Mouse (Mus musculus) T-helper 2 cell (primary cell): ENCODE data around the gene Hirip3.

Experiments
- in situ Hi-C: fragments of 300-600 bp; cut with MboI, MseI; formaldehyde crosslinking; loops from one replicate; pipeline ENCODE4 v1.15.1; 2025; ENCODE audit warnings: high pct_unique_total_duplicates

The Hirip3 gene

DNA sequence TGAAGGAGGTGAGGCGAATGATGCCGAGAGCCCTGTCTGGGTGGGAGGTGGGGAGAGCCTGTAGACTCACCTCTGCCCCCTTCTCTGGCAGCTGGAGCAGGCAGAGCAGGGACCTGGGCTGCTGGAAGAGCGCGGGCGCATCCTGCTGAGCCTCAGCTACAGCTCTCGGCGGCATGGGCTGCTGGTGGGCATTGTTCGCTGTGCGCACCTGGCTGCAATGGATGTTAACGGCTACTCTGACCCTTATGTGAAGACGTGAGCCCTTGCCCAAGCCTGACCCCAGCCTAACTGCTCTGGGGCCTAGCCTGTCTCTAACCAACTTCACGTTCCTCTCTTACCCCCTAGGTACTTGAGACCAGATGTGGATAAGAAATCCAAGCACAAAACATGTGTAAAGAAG lies 10.6 kb upstream of the Hirip3 start:
- in situ Hi-C loops, result no loop called here

DNA sequence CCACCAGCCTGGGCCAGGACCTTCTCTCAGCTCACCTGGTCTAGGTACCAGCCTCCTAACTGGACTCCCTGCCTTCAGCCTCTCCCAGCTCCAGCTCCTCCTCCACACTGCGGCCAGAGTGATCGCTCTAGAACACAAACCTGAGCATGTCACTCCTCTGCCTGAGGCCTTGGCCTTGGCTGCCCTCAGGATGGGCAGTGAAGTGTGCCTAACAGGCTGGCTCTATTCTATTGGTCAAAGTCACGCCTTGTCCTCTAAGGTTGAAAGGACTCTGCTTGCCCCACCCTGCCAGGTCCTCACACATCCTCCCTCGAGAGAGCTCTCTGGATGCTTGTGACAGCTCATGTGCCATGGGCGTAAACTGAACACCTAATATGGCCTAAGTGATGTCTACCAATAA lies 8.3 kb upstream of the Hirip3 start:
- in situ Hi-C loops, result no loop called here

GRCm38 (mm10) chr7:126855641-126856040 lies 6.1 kb upstream of the Hirip3 start:
- in situ Hi-C loops, result no loop called here

GRCm38 (mm10) chr7:126856741-126857420 lies 4.9 kb upstream of the Hirip3 start:
- in situ Hi-C loops, result no loop called here

DNA sequence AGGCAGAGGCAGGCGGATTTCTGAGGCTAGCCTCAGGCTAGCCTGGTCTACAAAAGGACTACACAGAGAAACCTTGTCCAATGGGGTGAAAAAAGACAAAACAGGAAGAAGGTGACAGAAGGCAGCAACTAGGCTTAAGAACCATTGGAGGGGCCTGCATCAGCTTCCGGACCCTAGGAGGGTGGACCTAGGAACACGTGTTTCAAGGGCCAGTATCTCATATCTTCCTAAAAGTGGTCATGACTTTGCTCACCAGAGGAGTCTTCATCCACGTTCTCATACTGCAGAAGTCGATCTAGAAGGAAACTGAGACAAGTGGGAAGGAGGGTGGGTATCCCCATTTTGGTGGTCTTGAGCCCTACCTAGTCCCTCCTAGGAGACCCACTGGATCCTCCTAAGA lies 785 bp upstream of the Hirip3 start:
- in situ Hi-C loops, result no loop called here

DNA sequence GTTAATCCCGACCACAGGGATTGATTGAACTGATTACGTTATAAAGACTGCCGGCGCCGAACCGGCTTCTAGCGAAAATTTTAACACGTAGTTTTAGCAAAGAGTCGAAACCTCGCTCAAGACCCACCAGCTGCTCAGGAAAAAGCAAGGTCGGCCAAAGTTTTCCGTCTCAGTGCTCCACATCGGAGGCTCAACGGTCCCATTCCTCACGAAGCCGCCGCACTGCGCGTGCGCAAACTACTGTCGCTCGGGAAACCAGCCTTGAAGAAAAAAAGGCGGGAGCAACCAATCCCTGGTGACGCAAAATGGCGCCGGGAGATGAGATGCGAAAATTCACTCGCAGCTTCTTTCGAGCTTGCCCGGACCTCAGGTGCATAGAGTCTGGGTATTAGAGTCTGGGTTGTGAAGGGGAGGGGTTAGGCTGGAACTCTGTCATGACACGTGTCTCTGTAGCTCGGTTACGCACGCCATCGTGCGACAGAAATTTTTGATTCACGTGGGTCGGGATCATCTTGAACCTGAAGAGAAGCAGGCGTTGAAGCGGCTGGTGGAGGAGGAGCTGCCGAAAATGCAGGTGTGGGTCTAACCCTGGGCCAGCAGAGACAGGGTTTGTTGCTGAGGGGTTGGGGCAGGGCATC lies 494 bp downstream of the Hirip3 start, which contains the start of gene Ino80e:
TSS of gene Ino80e (minus strand) at position 231 of the 638 bp plus-strand sequence.
- in situ Hi-C loops, result no loop called here

- in situ Hi-C loops, result no loop called here
Observed at GRCm38 (mm10) chr7:126863791-126864190, 2.0 kb downstream of the Hirip3 start.

GRCm38 (mm10) chr7:126867534-126867933 lies 5.8 kb downstream of the Hirip3 start:
- in situ Hi-C loops, result no loop called here

DNA sequence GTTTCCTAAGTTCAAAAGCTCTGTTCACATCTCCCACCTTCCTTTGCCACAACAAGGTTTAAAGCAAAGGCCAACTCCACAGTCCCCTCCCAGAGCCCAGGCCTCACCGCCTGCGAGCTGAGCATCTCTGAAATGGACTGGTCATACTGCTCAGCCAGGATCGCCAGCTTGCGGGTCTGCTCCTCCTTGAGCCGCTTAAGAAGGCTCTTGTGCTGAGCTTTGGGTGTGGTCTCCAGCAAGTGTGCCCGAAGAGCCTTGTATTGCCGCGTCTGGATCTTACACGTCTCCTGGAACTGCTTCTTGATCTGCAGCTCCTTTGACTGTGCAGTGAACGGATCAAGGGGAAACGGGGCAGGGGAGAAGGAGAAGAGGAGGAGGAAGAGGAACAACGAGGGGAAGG lies 6.2 kb downstream of the Hirip3 start:
- in situ Hi-C loops, result no loop called here

- in situ Hi-C loops, result no loop called here
Observed at GRCm38 (mm10) chr7:126869780-126870519, 8.2 kb downstream of the Hirip3 start.

- in situ Hi-C loops, result no loop called here
Observed at GRCm38 (mm10) chr7:126870520-126870891, 8.7 kb downstream of the Hirip3 start.

DNA sequence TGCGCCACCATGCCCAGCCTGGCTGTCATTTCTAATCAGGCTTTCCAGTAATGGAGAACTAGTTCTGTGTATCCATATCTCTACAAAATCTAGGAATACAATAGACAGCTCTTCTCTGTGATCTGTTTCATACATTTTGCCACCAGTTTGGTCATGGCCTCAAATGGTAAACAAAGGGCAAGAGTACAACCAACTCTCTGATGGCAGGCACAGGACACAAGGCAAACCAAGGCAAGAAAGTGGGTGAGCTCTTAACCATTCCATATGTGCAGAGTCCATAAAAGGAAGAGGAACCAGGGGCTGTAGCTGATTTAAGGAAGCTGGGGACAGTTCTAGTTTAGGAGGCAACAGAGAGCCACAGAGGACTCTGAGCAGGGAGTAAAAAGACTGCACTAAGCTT lies 15.5 kb downstream of the Hirip3 start:
- in situ Hi-C loops, result no loop called here

DNA sequence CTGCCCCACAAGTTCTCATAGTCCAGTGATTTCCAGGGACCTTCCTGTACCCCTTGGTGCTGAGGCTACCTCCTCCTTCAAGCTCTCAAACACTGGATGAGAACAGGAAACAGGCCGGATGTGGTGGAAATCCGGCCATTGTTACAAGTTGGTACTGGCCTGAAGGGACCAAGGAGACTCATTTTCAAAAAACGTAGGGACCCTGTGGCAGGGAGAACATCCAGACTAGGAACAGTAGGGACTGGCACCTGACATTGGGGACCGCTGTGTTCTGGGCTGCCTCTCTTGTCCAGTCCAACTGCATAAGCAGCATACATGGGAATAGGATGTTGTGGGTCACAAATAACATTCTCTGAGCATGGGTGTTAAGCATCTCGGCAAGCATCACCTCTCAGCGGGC lies 19.3 kb downstream of the Hirip3 start:
- in situ Hi-C loops, result no loop called here

DNA sequence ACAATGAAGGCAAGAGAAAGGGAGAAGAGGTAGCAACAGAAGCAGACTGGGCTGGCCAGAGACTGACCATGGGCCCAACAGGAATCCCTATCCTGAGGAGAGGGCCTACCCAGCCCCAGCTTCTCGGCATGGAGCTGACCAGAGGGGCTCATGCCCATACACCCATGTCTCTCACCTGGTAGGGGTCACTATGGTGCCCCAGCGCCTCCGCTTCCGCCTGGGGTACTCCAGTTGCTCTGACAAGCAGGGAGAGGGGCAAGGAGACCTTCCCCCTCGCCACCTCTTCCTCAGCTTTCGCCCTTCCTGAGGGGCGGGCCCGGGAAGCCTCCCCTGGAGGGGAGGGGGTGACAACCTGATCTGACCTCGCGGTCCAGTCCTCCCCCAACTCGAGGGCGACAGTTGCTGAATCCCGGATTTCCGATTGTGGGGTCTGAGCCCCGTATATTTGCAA lies 22.0 kb downstream of the Hirip3 start:
- in situ Hi-C loops, result no loop called here

GRCm38 (mm10) chr7:126884286-126885164 lies 22.8 kb downstream of the Hirip3 start, which contains the start of gene Taok2:
Taok2 (minus strand) TSS chr7:126884703.
- in situ Hi-C loops, result no loop called here

DNA sequence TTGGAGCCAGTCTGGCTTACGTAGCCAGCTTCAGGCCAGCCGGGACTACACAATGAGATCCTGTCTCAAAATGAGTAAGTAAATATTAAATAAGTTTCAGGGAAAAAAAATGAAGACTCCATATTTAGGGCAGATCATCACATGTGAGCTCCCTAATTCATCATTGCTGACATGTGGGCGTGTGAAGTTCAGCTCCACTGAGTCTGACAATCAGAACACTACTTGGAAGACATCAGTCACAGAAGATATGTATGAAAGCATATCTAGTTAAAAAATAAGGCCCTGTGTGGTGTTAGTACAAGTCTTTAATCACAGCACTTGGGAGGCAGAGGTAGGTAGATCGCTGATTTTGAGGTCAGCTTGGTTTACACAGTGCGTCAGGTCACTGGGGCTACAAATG lies 25.5 kb downstream of the Hirip3 start:
- in situ Hi-C loops, result no loop called here

DNA sequence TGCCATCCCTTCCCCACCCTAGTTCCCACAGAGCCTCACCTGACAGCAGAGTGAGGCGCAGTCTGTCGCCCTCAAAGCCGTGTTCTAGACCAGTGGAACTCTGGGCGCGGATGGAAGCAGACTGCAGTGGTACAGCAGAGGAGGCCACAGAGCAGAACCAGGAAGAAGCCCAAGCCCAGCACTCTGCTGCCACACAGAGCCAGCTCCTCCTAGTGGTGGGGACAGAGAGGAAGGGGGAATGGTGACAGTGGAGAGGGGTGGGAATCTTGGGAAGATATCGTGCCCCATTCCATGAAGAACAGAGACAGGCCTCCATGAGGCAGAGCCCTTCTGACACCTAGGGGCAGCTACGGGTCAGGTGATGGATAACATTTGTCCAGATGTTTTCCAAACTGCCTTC lies 27.1 kb downstream of the Hirip3 start:
- in situ Hi-C loops, result no loop called here

GRCm38 (mm10) chr7:126896912-126897311 lies 35.1 kb downstream of the Hirip3 start:
- in situ Hi-C loops, result loop anchor here (10.0 kb wide), 1 partner anchor 948 kb away; no protein-coding TSS in a partner anchor

- in situ Hi-C loops, result loop anchor here (10.0 kb wide), 1 partner anchor 947 kb away; no protein-coding TSS in a partner anchor
Observed at GRCm38 (mm10) chr7:126897390-126898101, 35.8 kb downstream of the Hirip3 start.

DNA sequence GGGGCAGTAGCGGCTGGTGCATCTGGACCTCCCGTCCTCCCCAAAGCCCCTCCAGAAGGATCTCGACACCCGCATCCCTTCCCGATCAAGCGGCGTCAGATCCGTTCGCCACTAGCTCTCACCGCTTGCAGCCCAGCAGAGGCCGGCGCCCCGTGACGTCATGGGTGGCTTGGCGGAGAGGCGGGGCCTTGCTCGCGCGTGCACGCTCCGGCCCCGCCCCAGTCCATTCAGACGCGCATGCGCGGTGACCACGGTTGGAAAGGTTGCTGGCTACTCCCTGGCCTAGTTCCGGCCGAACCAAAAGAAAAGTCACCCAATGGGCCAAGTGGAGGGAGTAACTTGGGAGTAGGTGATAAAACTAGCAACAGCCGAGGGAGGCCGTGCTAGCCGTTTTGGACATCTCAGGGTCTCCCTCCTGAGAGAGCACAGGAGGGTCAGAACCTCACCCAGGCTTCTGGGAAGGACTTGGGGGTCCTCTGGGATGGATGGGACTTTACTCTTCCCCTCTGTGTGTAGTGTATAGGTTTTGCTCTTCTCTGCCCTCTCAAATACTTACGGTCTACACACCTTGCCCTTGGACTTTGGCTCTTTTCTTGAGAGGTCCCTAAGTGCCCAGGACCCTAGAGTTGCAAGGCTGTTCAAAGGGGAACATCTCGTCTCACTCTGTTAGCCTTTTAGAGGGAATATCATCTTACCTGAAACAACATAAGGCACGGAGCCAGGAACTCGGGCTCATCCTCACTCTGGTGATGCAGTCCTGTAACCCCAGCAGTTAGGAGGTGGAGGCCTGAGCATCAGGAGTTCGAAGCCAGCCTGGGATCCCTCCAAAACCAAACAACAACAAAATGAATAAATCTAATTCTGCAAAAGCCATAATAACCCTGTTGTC lies 36.6 kb downstream of the Hirip3 start:
- in situ Hi-C loops, result loop anchor here (10.0 kb wide), 1 partner anchor 946 kb away; no protein-coding TSS in a partner anchor
